Mouse (Mus musculus): Measurements from ENCODE around the gene Rpain. TPM values are rescaled to one million over a fixed set of nuclear protein-coding genes. Genes with fewer than 3 reads are reported as not detected.

Gene Rpain
- total and polyA plus RNA-seq, 3 experiments = 10.2 to 25.2 (median 20.2) TPM

DNA sequence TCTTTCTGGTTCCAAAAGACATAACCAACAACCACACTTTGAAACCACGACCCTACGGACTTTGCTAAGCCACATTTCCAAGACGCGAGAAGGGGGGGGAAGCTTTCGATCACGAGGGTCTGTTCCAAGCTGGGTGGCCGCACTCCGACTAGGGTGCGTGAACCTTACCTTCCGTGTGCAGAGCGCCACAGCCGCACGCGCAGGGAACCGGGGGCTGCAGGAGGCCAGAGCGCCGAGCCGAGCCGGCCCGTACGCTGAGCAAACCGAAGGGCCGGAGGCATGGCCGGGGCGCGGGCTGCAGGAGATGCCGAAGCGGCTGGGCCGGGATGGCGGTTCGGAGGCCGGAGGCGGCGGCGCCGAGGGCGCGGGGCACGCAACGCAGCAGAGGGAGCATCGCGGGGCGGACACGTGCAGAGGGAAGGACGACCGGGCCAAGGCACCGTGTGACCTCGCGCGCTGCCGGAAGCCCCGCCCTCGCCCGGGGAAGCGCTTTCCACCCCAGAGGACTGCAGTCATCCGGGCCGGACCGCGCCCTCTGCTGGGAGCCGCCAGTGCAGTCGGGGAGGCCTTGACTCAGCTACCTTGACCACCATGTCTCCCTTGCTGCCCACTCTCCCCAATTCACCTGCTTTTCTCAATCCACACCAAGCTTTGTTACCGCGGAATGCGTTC, 12.7 kb downstream of the Rpain start, which contains the start of gene C1qbp:
Gene C1qbp, minus strand, starts transcription at position 470 of the 672 bp plus-strand sequence.
- peak; percentile 96 for DNase-seq

DNA sequence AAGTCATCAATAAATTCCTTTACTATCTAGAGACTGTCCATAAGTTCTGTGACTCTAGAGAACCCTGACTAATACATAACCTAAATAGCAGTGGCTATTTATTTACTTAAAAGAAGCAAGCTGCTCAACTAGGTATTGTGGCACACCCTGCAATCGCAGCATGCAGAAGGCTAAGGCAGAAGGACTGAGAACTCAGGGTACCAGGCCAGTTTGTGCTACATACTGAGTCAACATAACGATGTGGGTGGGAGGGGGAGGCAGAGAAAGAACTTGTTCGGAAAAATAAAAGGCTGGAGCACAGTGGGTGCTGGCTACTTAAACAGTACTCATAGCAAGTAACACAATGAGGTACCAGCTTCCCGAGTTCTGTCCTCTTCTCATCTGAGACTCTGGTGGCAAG, 31.2 kb downstream of the Rpain start:
- DNase-seq = no peak

DNA sequence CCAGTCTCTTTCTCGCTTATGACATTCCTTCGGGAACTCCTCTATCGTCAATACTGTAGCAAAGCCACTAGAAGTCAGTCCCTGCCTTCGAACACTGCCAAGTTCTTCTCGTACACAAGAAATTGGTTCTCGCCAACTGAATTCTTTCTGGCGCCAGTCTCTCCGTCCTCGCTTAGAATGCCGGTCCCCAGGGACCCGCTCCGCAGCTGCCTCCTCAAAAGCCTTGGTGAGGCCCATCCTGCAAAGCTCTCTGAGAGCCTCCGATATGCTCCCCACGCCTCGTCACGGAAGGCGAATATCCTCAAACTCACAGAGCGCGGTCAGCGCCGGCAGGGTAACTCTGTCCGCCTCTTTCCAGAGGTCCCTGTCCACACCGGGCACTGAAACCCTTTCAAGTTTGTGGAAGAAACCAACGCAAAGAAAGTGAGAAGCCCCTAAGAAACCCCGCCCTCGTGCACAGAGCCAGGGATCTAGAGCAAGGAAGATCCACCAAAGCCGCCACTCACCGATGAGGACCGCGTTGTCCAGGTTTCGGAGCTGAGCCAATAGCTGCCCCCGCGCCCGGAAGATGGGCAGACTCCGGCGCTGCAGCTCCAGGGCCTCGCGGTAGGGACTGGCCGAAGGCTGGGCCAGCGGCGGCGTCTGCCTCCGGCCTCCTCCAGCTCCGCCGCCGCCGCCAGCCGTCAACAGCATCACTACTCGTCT, 33.8 kb downstream of the Rpain start:
- no peak for DNase-seq

DNA sequence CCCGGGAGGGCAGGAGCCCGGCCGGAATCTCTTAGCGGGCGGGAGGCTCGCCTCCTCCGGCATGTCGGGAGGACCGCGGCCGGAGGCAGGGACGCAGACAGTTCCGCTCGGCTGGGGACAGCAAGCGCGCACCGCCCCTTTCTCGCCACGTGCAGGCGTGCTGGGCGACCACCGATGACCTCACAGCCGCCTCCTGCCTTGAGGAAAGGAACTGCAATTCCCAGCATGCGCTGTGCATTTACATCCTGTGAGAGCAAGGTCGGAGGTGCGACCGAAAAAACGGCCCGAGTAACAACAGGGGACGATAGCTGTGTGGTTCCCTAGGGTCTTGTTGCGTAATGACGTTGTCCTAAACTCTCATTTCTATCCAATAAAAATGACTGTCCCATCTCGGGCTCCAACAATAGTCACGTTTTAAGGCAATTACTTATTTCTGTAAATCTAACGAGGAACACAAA, 34.3 kb downstream of the Rpain start, which contains the start of gene Dhx33:
Gene Dhx33, minus strand, starts transcription at position 122 of the 458 bp plus-strand sequence.
- peak; percentile 98 for DNase-seq

DNA sequence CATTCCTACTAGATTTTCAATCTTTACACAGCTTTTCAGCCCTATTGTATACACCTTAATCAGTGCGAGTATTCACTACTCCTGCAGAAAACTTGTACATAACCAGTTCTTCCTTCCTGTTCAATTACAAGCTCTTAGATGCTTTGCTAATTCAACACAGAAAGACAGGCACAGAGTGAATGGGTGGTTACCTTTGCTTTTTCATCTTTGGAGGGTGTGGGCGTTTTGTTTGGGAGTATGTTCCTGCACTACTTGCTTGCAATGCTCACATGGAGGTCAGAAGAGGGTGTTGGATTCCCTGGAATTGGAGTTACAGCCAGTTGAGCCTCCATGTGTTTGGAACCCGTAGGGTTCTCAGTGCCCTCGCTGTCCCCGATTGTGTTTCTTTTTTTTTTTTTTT, 35.0 kb downstream of the Rpain start:
- no peak for DNase-seq

DNA sequence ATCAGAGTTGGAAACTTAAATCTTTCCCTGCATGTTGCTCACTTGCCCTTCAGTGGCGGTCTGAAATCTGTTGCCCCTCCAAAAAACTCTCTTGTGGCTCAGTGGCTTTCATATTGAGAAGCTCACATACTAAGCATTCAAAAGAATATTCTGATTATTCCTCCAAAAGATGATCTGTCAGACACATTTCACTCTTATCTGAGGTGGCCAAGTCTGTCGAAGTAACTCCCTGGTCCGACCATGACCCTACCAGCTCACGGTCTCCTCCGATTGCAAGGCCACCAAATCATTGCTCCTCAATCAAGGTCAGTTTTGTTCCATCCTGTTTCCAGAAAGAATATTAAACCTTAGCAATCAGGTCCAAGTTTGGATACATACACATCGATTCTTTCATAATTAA, 37.0 kb downstream of the Rpain start:
- DNase-seq = peak; percentile 66

DNA sequence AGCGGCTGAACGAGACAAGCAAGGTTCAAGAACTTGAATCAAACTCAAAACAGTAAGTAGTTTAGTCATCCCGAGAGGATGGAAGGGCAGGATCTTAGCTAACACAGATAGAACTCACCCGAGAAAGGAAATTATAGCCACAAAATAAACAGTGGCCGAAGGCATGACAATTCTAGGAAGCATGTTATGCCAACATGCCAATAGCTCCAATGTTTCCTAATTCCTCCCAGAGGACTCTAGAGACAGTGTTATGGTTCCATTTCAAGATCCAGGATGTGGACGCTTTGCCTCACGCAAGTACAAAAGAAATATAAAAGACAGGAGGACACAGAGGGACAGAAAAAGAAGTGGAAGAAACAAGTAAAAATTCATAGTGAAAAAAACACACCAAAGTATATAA, 37.8 kb downstream of the Rpain start:
- no peak for DNase-seq

DNA sequence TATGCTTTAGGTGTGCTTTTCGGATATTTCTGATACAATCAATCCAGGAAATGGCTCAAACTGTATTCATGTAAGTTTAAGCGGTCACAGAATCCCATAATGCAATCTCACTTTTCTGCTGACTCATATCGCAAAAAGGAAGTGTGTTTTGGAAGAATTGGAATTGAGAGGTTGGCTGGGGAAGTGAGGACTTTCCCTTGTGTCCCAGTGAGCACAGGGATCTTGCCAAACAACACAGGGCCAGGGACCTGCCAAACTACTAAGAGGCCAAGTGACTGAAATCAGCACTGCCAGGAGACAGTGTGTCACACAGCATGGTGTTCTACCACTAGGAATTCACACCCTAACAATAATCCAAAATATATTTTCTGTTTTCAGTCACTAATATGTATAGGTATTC, 38.3 kb downstream of the Rpain start:
- peak; percentile 59 for DNase-seq

DNA sequence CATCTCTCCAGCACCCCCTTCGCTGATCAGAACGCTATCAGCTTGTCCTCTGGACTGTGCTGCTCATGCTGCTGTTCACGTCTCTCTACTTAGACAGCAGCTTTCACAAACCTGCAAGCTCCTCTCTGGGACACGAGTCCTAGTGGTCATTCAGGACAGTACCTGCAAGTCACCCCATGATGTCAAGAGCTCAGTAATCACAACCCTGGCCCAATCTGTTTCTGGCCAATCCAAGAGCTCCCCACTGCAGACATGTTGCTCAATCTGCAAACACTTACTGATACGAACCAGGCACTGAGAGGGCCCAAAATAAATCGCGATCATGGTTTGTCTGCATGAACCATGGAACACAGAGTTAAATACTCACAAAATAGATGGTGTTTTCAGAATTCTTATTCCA, 42.7 kb downstream of the Rpain start:
- DNase-seq = peak; percentile 17

DNA sequence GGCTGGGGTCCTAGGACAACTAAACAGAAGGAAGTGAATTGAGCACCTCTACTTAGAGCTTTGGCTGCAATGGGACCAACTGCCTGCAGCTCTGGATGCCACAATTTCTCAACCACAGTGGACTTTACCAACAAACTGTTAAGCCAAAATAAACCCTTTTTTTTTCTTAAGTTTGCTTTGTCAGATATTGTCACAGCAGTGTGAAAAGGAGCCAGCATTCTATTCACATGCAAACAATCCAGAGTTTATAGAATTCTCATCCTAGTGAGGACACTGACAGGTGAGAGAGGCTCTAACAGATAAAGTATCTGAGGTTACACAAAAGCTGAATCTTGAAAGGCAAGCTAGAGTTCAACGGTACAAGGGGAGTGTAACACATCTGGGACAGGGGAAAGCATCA, 47.0 kb downstream of the Rpain start:
- no peak for DNase-seq

DNA sequence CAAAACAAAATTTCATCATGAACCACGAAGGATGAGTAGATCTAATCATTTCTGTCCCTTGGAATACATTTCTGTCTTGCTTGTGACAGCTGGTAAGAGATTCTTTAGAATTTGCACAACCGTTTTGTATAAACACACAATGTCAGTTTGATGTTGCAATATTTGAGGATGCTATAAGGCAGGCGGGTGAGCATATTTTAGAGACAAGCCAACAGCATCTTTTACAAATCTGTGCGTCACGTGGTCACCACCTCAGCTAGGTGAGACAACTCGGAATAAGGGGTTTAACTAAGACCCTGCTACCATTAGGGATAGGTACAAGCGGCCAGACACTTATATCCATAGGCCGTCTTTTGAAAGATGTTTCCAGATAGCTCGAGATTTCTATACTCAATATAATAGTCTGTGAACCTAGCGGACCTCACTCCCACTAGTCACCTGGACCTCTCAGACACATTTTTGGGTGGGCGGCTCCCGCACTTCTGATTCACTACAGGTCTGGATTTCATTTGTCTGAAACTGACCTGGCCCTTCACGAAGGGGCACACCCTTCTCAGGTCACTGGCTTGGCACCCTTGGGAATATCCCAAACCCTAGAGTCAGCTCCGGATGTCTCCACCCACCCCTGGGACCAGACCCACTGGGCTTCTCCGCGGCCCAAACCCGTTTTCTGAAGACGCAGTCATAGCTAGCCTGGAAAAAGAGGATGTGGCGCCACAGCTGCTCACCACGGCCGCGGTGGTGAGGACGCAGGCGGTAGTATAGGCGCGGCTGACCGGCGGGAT, 48.6 kb downstream of the Rpain start:
- DNase-seq = no peak

DNA sequence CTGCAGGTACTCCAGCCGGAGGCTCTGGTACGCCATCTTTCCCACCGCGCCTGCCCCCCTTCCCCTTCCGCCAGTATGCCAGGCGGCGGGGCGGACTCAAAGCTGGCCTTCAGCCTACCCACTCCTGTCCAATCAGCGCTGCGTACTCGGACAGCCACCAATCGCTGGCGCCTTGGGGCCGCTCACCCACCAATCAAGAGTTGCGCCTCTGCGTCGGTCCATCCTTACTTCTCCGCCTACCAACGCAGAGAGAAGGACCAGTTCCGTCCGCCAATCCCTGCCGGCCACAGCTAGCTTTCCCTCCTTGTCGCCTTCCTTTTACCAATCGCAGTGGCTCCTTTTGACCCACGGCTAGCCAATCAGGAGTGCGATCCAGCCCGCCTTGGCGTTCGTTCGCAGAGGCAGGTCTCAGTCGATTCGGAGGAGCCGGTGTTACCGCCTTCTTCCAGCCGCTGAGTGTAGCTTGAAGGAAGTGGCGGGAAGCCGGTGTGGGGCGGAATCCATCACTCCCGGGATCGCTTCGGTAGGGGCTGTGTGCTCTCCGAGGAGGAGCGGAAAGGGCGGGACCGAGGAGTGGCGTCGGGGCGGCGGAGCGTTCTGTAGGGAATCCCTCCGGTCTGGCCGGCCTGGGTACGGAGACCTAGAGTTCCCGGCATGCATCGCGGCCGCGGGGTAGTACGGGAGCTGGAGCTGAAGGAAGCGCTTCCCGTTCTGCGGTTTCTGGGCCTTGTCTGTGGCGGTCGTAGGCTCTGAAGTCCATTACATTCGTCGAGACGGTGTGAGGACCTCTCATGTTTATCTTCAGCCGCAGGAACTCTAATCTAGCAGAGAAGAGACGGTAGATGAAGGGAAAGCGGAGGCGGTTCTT, 49.4 kb downstream of the Rpain start, which contains the start of the genes Mis12 and Derl2:
Gene Mis12, plus strand, starts transcription at position 411 of the 868 bp plus-strand sequence.
Gene Derl2, minus strand, starts transcription at position 641 of the 868 bp plus-strand sequence.
- DNase-seq = peak; percentile 99

Other genes starting within 250 kb of the Rpain start
- gene Zfp3, start 206.0 kb upstream of the Rpain start, total RNA-seq (2021) = 10 to 100 TPM in 1 of 2 experiments, 1 to 10 TPM in 1; 8.0 to 12.6 TPM
- 1.5 and 2.0 TPM in 2 replicates for gene Zfp3, start 206.0 kb upstream of the Rpain start, polyA plus RNA-seq (2012; rRNA removed)
- gene Scimp, start 157.6 kb upstream of the Rpain start, total RNA-seq (2021) = 1 to 10 TPM in 1 of 2 experiments, under 1 TPM in 1; 0.81 to 3.5 TPM
- 1.2 and 1.3 TPM in 2 replicates for gene Scimp, start 157.6 kb upstream of the Rpain start, polyA plus RNA-seq (2012; rRNA removed)
- gene Rabep1, start 125.4 kb upstream of the Rpain start, total RNA-seq (2021) = 100 to 1,000 TPM; 141 to 170 TPM
- 21.3 and 25.9 TPM in 2 replicates for gene Rabep1, start 125.4 kb upstream of the Rpain start, polyA plus RNA-seq (2012; rRNA removed)
- gene Nup88, start 240 bp upstream of the Rpain start, total RNA-seq (2021) = 10 to 100 TPM; 47.7 to 51.7 TPM
- gene Nup88, start 240 bp upstream of the Rpain start, polyA plus RNA-seq (2012; rRNA removed) = 15.3 and 19.2 TPM in 2 replicates
- gene C1qbp, start 12.8 kb downstream of the Rpain start, total RNA-seq (2021) = 100 to 1,000 TPM; 209 to 250 TPM
- gene C1qbp, start 12.8 kb downstream of the Rpain start, polyA plus RNA-seq (2012; rRNA removed) = 901 and 1,116 TPM in 2 replicates
- 10 to 100 TPM; 20.4 to 35.6 TPM for gene Dhx33, start 34.2 kb downstream of the Rpain start, total RNA-seq (2021)
- 28.0 and 46.2 TPM in 2 replicates for gene Dhx33, start 34.2 kb downstream of the Rpain start, polyA plus RNA-seq (2012; rRNA removed)
- 10 to 100 TPM; 16.8 to 22.5 TPM for gene Mis12, start 49.4 kb downstream of the Rpain start, total RNA-seq (2021)
- gene Mis12, start 49.4 kb downstream of the Rpain start, polyA plus RNA-seq (2012; rRNA removed) = 0.71 and 1.2 TPM in 2 replicates
- 10 to 100 TPM; 81.4 to 86.1 TPM for gene Derl2, start 49.6 kb downstream of the Rpain start, total RNA-seq (2021)
- gene Derl2, start 49.6 kb downstream of the Rpain start, polyA plus RNA-seq (2012; rRNA removed) = 8.4 and 9.1 TPM in 2 replicates
- gene 6330403K07Rik, start 63.3 kb downstream of the Rpain start, total RNA-seq (2021) = 10 to 100 TPM in 1 of 2 experiments, 1 to 10 TPM in 1; 7.8 to 13.8 TPM
- 7.4 and 9.2 TPM in 2 replicates for gene 6330403K07Rik, start 63.3 kb downstream of the Rpain start, polyA plus RNA-seq (2012; rRNA removed)
- gene Nlrp1a, start 174.5 kb downstream of the Rpain start, total RNA-seq (2021) = 1 to 10 TPM; 1.4 to 1.9 TPM
- gene Nlrp1a, start 174.5 kb downstream of the Rpain start, polyA plus RNA-seq (2012; rRNA removed) = not detected in 2 replicates

Data from adrenal gland, adult 2 months (tissue).